Mouse (Mus musculus) kidney, adult 2 months (tissue): Measurements from ENCODE around the gene Spred1. TPM values are rescaled to one million over a fixed set of nuclear protein-coding genes. Genes with fewer than 3 reads are reported as not detected.
A peak's percentile ranks its signal among the peaks of the same experiment; 100 is the strongest.

Experiments
- DNase-seq: peaks from one replicate; pipeline ENCODE4 v3.0.0; 2021
- H3K27ac ChIP-seq: fragments of 200-500 bp; 2 replicates; pipeline ENCODE4 v1.5.1; 2012; ENCODE audit warnings: low read depth, low read length, control low read depth, inconsistent platforms; ENCODE audit not compliant: insufficient read depth
- H3K27me3 ChIP-seq: fragments of 200-500 bp; replicated peaks from 2 replicates; pipeline ENCODE4 v1.6.1; 2012; ENCODE audit warnings: mild to moderate bottlenecking, moderate library complexity, low read length, inconsistent platforms; ENCODE audit not compliant: control insufficient read depth, insufficient read depth
- H3K36me3 ChIP-seq: fragments of 200-500 bp; 2 replicates; pipeline ENCODE4 v1.6.1; 2012; ENCODE audit warnings: mild to moderate bottlenecking, moderate library complexity, low read length, inconsistent platforms; ENCODE audit not compliant: control insufficient read depth, insufficient read depth
- H3K4me1 ChIP-seq: fragments of 200-500 bp; 2 replicates; pipeline ENCODE4 v1.6.1; 2011; ENCODE audit warnings: low read length; ENCODE audit not compliant: control insufficient read depth, insufficient read depth
- H3K4me3 ChIP-seq: fragments of 200-500 bp; 2 replicates; pipeline ENCODE4 v1.5.1; 2011; ENCODE audit warnings: mild to moderate bottlenecking, low read depth, low read length, control low read depth; ENCODE audit not compliant: insufficient read depth
- CTCF ChIP-seq: fragments of 200-500 bp; conservative IDR thresholded peaks from 2 replicates; pipeline ENCODE4 v1.5.1; 2011; ENCODE audit warnings: low read depth, mild to moderate bottlenecking, control low read depth, low read length, moderate library complexity, mixed read lengths; ENCODE audit not compliant: insufficient read depth, insufficient read length
- POLR2A ChIP-seq: fragments of 200-500 bp; IDR thresholded peaks from one replicate; pipeline ENCODE4 v1.6.1; 2011; ENCODE audit warnings: low read depth, low read length, control low read depth
- WGBS: fragments of 180-500 bp; shearing (Covaris S2); methylation state at CpG from one replicate; pipeline ENCODE4 v1.1.7; 2018; 5-methylcytosine and 5-hydroxymethylcytosine counted together
- polyA plus RNA-seq: library from polyadenylated mRNA; depleted of rRNA; stranded (reverse); fragments of >200 nt; gene quantifications from 2 replicates; pipeline ENCODE4 v1.2.3, GENCODE M21; 2012

Spred1 gene
- polyA plus RNA-seq, 1 experiment, result 5.2 TPM

GRCm38 (mm10) chr2:117103461-117103860, 17.7 kb upstream of the Spred1 start:
- no peak for TF ChIP-seq CTCF
- TF ChIP-seq POLR2A, result no peak
- Histone ChIP-seq H3K36me3 (no peaks in the 10 kb centered on the region), H3K27me3 (no peaks in the 10 kb centered on the region), H3K4me3 (no peak overlapping the region), H3K4me1 (no peaks in the 10 kb centered on the region), H3K27ac (no peak overlapping the region)
- no peak for DNase-seq
- 65% methylated on average over 4 of the region's 4 CpGs for WGBS

DNA sequence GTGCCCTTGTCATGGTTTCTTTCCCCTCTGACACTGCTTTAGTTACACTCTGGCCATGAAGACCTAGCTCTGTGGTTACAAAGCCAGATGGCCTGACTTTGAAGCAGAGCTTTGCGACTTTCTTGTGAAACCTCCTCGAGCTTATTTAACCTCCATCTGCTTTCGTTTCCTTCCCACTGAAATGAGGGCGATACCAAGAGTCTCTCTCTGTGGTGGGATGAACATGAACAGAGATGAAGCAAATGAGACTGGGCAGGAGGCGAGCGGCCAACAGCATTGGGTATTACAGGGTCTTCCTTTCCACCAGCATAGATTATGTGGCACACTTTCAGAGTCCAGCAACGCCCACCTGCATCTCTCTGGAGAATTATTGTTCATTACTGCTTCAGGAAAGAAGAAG, 15.8 kb upstream of the Spred1 start:
- Histone ChIP-seq H3K27me3 (no peaks in the 10 kb centered on the region), H3K4me1 (no peaks in the 10 kb centered on the region), H3K36me3 (no peaks in the 10 kb centered on the region), H3K4me3 (no peak overlapping the region), H3K27ac (no peak overlapping the region)
- 78% methylated on average over 7 of the region's 7 CpGs for WGBS
- TF ChIP-seq CTCF, result no peak
- TF ChIP-seq POLR2A, result no peak
- DNase-seq, result no peak

DNA sequence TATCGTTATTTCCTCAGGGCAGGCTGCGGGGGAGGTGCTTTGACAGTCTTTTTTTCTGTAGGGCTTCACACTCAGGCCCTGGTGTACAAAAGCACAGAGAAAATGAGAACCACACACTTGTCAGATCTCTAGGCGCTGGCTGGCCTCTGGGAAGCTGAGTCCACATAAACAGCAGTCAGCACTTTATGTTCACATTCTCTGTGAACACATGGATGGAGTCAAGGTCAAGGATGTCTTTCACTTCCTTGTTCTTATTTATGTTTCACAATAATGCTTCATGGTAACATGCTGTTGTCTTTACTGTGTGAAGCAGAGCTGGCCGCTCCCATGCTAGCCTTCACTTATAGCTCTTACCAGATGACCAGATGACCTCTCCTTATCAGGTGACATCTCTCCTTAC, 13.1 kb upstream of the Spred1 start:
- no peaks in the 10 kb centered on the region for H3K36me3 ChIP-seq
- no peaks in the 10 kb centered on the region for H3K4me1 ChIP-seq
- H3K4me3 ChIP-seq, result no peak overlapping the region
- TF ChIP-seq CTCF, result no peak
- no peak for TF ChIP-seq POLR2A
- H3K27me3 ChIP-seq, result no peaks in the 10 kb centered on the region
- DNase-seq, result no peak
- 67% methylated on average over 4 of the region's 4 CpGs for WGBS
- no peak overlapping the region for H3K27ac ChIP-seq

GRCm38 (mm10) chr2:117109296-117109695, 11.9 kb upstream of the Spred1 start:
- TF ChIP-seq POLR2A (no peak), CTCF (no peak)
- Histone ChIP-seq H3K4me3 (no peak overlapping the region), H3K4me1 (no peaks in the 10 kb centered on the region), H3K36me3 (no peaks in the 10 kb centered on the region), H3K27me3 (no peaks in the 10 kb centered on the region), H3K27ac (no peak overlapping the region)
- WGBS, result 66% methylated on average over 2 of the region's 2 CpGs
- peak; percentile 80 for DNase-seq

DNA sequence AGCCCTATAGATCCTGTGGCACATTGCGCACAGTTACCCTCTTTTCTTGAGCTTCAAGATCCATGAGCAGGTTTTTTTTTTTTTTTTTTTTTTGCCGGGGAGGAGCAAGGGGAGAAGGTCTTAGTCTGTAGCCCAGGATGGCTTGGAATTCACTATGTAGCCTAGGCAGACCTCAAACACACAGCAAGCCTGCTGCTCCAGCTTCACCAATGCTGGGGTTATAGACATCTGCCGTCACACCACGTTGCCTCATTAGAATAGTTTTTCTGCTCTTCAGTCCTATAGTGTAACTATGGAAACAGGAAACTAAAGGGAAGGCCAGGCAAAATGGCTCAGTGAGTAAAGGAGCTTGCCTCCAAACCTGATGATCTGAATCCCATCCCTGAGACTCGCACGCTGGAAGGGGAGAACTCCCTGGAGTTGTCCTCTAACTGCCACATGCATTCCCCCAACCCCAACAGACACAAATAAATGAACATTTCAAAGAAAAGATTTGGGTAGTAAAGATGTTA, 10.8 kb upstream of the Spred1 start:
- Histone ChIP-seq H3K4me3 (no peak overlapping the region), H3K27me3 (no peaks in the 10 kb centered on the region), H3K4me1 (no peaks in the 10 kb centered on the region), H3K36me3 (no peaks in the 10 kb centered on the region), H3K27ac (no peak overlapping the region)
- DNase-seq, result no peak
- WGBS, result 80% methylated on average over 6 of the region's 6 CpGs
- no peak for TF ChIP-seq POLR2A
- TF ChIP-seq CTCF, result no peak

DNA sequence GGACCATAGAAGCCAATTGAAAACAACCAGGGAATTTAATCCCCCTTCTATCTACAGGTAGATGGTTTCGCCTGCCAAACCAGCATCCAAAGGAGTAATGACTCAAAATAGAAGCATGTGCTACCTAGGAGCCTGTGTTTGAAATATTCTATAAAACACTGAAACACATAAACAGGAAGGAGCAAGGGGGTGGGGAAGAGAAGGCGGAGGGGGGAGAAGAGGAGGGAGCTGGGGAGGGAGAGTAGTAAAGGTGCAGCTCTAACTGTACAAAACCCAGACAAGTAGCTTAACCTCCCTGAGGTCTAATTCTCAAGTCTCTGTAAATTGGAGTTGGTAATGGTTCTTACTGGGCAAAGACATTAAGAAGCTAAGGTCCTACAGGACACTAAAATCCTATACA, 7.9 kb upstream of the Spred1 start:
- Histone ChIP-seq H3K27ac (no peak overlapping the region), H3K4me1 (no peaks in the 10 kb centered on the region), H3K36me3 (no peaks in the 10 kb centered on the region), H3K27me3 (no peaks in the 10 kb centered on the region), H3K4me3 (no peak overlapping the region)
- TF ChIP-seq POLR2A, result no peak
- DNase-seq, result no peak
- WGBS, result 81% methylated on average over 2 of the region's 2 CpGs

DNA sequence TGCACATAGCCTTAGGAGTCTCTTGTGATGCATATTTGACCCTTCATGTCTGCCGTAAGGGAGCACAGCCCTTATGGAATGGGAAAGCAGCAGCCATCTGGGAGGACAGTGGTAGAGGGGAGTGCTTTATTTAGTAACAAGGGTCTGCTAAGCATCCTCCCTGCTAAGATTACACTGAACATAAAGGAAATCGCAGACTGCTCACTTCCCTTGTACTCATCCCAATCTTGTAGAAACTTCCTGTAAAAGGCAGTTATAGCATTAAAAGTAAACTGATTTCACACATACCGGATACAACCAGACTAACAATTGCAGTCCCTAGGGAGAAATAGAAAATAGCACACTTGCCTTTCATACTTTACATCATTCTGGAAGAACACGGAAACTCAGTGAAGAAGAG, 7.4 kb upstream of the Spred1 start:
- DNase-seq, result peak; percentile 47
- H3K4me1 ChIP-seq, result no peaks in the 10 kb centered on the region
- no peaks in the 10 kb centered on the region for H3K36me3 ChIP-seq
- H3K27me3 ChIP-seq, result no peaks in the 10 kb centered on the region
- no peak overlapping the region for H3K4me3 ChIP-seq
- 31% methylated on average over 4 of the region's 4 CpGs for WGBS
- TF ChIP-seq CTCF (no peak), POLR2A (no peak)
- no peak overlapping the region for H3K27ac ChIP-seq

- no peak for TF ChIP-seq POLR2A
- no peak for TF ChIP-seq CTCF
- no peak for DNase-seq
- Histone ChIP-seq H3K27me3 (no peaks in the 10 kb centered on the region), H3K36me3 (no peaks in the 10 kb centered on the region), H3K4me1 (peaks cover 3% of the 10 kb centered on the region; the same call in 1 of the 2 replicates), H3K27ac (no peak overlapping the region), H3K4me3 (no peak overlapping the region)
- 70% methylated on average over 2 of the region's 2 CpGs for WGBS
Measured at GRCm38 (mm10) chr2:117118516-117118915, 2.7 kb upstream of the Spred1 start.
